Mouse (Mus musculus): ENCODE measurements around the gene Reln. TPM values are rescaled to one million over a fixed set of nuclear protein-coding genes. Genes with fewer than 3 reads are reported as not detected.

Reln gene
- total RNA-seq, 1 experiment from 2014 or later: 2.5 TPM

- no peak for DNase-seq
These were observed 237.6 kb downstream of the Reln start for GRCm38 (mm10) chr5:22106811-22107485.

- DNase-seq: no peak
These were observed 249.5 kb downstream of the Reln start for GRCm38 (mm10) chr5:22094984-22095383.

GRCm38 (mm10) chr5:22094043-22094442 is 250.5 kb downstream of the Reln start:
- no peak for DNase-seq

- no peak for DNase-seq
These were observed 251.2 kb downstream of the Reln start for GRCm38 (mm10) chr5:22093157-22093865.

GRCm38 (mm10) chr5:22080468-22080986 is 264.0 kb downstream of the Reln start:
- no peak for DNase-seq

GRCm38 (mm10) chr5:22074971-22075370 is 269.5 kb downstream of the Reln start:
- no peak for DNase-seq

- DNase-seq: no peak
These were observed 271.9 kb downstream of the Reln start for GRCm38 (mm10) chr5:22072591-22072990.

- no peak for DNase-seq
These were observed 285.3 kb downstream of the Reln start for GRCm38 (mm10) chr5:22059251-22059650.

GRCm38 (mm10) chr5:22041825-22042224 is 302.7 kb downstream of the Reln start:
- no peak for DNase-seq

GRCm38 (mm10) chr5:22039375-22040149 is 304.9 kb downstream of the Reln start:
- no peak for DNase-seq

GRCm38 (mm10) chr5:22035201-22035600 is 309.3 kb downstream of the Reln start:
- DNase-seq: no peak

GRCm38 (mm10) chr5:22033039-22033438 is 311.5 kb downstream of the Reln start:
- no peak for DNase-seq

GRCm38 (mm10) chr5:22031653-22032052 is 312.8 kb downstream of the Reln start:
- no peak for DNase-seq

- no peak for DNase-seq
These were observed 316.1 kb downstream of the Reln start for GRCm38 (mm10) chr5:22028379-22028778.

- DNase-seq: no peak
These were observed 317.1 kb downstream of the Reln start for GRCm38 (mm10) chr5:22027240-22027875.

GRCm38 (mm10) chr5:22025746-22026145 is 318.8 kb downstream of the Reln start:
- peak; percentile 10 for DNase-seq

- DNase-seq: no peak
These were observed 320.4 kb downstream of the Reln start for GRCm38 (mm10) chr5:22024108-22024507.

GRCm38 (mm10) chr5:22017896-22018295 is 326.6 kb downstream of the Reln start:
- no peak for DNase-seq

- no peak for DNase-seq
These were observed 330.0 kb downstream of the Reln start for GRCm38 (mm10) chr5:22014459-22014858.

- no peak for DNase-seq
These were observed 335.4 kb downstream of the Reln start for GRCm38 (mm10) chr5:22009142-22009541.

GRCm38 (mm10) chr5:22007304-22008059 is 337.0 kb downstream of the Reln start:
- no peak for DNase-seq

GRCm38 (mm10) chr5:22003858-22004257 is 340.6 kb downstream of the Reln start:
- no peak for DNase-seq
